Mouse (Mus musculus) spleen, embryonic (tissue): ENCODE results near the gene Npnt.

ENCODE experiments used
- CTCF ChIA-PET: fragments of 350-600 bp; sonication (Branson Sonifier 250); formaldehyde crosslinking; loops from one replicate; lab custom pipeline; 2022; lab: Charles Lee

Gene Npnt

GRCm38 (mm10) chr3:132892481-132892880 is 57.6 kb downstream of the Npnt start:
- CTCF ChIA-PET, result no interaction called here

- CTCF ChIA-PET, result no interaction called here
Measured at GRCm38 (mm10) chr3:132887074-132887848, 62.8 kb downstream of the Npnt start.

GRCm38 (mm10) chr3:132886419-132887050 is 63.6 kb downstream of the Npnt start:
- CTCF ChIA-PET, result no interaction called here

DNA sequence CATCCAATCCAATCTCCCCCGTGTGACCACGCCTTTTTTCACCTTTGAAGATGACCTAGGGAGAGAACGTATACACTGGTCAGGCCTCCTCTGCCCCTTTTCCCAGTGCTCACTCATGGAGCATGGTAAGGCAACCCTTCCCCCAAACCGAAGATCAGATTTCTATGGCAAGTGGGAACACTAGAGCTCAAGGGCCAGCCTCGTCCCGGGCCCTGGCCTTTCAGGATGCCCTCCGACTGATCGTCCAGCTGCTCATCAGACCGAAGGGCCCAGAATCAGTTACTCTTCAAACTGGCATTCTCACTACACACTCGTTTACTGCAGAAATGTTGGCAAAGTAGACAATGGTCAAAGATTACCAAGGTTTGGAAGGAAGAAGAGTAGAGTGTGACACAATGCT is 65.6 kb downstream of the Npnt start:
- CTCF ChIA-PET, result no interaction called here

- CTCF ChIA-PET, result no interaction called here
Measured at GRCm38 (mm10) chr3:132883256-132883655, 66.8 kb downstream of the Npnt start.

GRCm38 (mm10) chr3:132880826-132881225 is 69.3 kb downstream of the Npnt start:
- CTCF ChIA-PET, result no interaction called here

DNA sequence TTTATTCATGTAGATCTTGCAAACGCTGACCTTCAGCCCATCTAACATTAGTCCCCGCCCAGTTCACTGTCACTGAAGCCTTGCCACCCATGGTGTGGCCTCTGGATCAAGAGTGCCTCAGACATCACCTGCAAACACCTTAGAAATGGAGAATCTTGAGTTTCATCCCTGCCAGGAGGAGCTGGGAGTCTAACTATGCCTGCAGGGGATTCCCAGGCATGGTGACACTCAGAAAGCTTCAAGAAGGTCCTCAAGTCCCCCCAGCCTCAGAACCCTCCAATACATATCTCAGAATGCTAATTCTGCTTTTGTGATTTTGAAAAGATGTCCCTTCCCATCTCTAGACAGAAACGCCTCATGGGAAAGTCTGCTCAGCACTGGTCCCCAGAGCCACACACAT is 69.7 kb downstream of the Npnt start:
- CTCF ChIA-PET, result no interaction called here

DNA sequence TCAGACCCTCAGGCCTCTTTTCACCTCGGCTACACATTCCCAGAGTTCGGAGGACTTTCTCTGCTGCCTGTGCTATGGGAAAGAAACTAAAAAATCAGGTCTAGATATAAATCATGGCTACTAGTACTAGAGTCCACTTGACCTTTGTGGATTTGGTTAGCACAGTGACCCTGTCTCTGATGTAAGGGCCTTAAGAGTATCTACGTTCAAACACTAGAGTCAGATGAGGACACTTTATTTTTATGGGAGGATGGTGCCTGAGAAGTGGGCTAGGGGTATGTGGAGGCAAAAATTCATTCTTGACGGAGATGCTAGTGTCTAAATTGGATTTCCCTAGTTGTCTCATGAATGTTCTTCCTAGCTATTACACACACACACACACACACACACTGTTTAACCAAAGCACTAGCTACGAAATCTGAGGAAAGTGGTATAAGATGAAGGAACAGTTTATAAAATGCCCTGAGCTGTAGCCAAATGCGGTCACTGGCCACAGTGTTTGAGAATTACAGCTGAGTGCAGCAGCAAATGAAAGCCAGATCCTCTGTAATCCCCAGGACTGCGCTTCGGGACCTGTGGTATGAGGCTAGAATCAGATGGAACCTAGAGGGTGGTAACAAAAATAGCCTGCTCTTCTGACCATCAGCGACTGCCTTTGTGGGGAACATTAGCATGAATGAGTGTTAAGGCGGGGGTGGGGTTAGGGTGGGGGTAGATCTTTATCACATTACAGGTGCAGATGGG is 73.0 kb downstream of the Npnt start:
- CTCF ChIA-PET, result no interaction called here

GRCm38 (mm10) chr3:132876011-132876708 is 73.9 kb downstream of the Npnt start:
- CTCF ChIA-PET, result no interaction called here

- CTCF ChIA-PET, result no interaction called here
Measured at GRCm38 (mm10) chr3:132873251-132873650, 76.8 kb downstream of the Npnt start.

- CTCF ChIA-PET, result no interaction called here
Measured at GRCm38 (mm10) chr3:132871318-132871904, 78.7 kb downstream of the Npnt start.

GRCm38 (mm10) chr3:132870079-132870478 is 80.0 kb downstream of the Npnt start:
- CTCF ChIA-PET, result no interaction called here

- CTCF ChIA-PET, result no interaction called here
Measured at GRCm38 (mm10) chr3:132868838-132869237, 81.3 kb downstream of the Npnt start.

GRCm38 (mm10) chr3:132866984-132867383 is 83.1 kb downstream of the Npnt start:
- CTCF ChIA-PET, result no interaction called here

DNA sequence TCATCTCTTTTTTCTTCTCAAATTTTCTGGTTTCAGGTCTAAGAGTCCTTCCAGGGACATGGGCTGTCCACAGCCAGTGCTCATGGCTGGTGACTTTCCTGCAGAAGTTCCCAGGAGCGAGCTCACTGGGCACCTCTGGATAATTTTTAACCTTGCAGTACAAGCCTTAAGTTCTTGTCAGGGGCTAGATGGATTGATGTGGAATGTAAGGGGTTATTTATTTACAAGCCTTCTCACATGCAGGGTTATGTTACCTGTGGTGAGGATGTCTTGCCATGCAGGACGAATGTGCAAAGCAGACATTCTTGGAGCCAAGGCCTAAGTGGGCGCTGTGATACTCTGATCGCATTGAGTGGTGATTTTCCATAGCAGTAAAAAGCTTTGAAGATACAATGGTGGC is 84.5 kb downstream of the Npnt start:
- CTCF ChIA-PET, result no interaction called here

GRCm38 (mm10) chr3:132864986-132865385 is 85.1 kb downstream of the Npnt start:
- CTCF ChIA-PET, result no interaction called here

DNA sequence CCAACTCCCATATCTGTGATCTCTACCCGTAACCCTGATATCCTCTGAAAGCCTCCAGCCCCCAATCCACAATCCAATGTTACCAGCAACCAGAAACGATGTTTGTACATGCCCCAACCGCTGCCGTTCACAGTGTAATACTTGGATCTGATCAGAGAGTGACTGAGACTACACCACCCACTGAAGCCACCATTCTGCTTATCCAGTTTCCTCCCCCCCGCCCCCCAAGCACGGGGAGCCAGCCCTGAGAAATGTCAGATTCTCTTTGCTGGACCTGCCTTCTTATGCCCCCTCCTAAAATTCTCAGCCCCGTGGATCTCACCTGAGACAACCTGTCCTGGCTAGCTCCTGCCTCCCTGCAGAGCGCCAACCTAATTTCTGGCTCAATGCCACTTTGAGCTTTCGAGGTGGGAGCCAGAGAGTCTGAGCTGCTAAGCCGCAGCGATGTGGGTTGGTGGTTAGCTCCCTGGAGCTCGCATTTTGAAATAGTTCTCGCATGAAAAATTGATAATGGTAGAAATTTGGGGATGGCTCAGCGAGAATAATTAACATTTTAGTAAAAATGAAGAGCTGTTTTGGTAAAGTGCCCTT is 85.7 kb downstream of the Npnt start:
- CTCF ChIA-PET, result no interaction called here

GRCm38 (mm10) chr3:132863843-132864242 is 86.2 kb downstream of the Npnt start:
- CTCF ChIA-PET, result no interaction called here

DNA sequence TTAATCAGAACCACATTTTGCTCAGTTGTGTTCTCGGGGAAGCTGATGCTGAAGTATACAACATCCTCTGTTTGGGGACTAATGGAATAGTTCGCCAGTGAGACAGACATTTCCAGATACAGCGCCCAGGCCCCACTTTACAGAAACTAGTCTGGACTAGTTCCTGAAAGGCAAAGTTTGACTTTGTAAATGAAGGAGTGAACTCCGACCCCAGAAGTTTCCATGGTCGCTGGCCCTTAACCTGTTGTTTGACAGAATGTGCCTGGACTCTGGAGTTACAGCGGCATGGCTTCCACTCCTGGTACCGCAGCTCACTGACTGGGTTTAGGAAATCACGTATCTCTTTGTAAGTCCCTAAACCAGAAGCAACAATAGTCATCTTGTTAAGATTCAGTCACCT is 89.3 kb downstream of the Npnt start:
- CTCF ChIA-PET, result no interaction called here

DNA sequence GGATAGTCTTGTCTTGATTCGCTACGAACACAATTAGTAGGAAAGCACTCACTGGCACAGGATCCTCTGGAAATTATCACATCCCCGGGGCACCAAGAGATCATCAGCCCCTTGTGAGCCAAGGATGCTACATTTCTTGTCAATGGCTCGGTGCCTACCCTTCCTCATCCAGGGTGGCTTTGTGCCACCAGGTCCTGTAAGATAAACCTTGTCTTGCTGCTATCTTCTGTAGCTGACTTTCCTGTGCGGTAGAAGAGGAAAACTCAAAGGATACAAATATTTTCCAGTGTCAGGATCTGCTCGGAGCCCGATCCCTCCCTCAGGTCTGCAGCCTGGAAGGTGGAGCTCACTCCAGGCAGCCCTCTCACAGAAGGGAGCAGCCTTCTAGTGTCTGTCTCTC is 90.5 kb downstream of the Npnt start:
- CTCF ChIA-PET, result no interaction called here

GRCm38 (mm10) chr3:132858849-132859248 is 91.2 kb downstream of the Npnt start:
- CTCF ChIA-PET, result no interaction called here
